Mouse (Mus musculus): ENCODE measurements at regions not wholly inside any gene's neighbourhood (a gene's known extent, or its start where the extent isn't known, plus 50 kb on each side); places are given as distances from the start of the nearest gene placed in this dataset.

DNA sequence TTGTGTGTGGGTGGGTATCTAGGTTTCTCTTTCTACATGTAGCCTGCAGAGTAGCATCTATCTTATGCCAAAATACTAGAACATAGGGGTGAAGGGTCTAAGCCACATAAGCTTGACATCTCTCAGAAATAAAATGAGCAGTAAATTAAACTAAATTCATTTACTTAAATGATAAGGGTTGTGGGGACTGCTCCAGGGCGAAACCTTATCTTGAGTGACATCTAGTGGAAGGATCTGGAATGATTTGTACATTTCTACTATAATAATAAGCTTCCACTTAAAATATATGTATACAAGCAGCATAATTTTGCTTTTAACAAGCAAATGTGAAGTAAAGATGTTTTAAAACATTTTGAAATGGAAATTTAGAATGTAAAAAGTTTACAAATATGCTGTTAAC is 271.4 kb downstream of the Vgll3 start:
- Histone ChIP-seq H3K4me2 (replicated peaks; ENCODE audit: low read depth) (no peak overlapping the region), H3K4me1 (replicated peaks; ENCODE audit: control insufficient read depth, insufficient read depth, low read length) (no peaks in the 10 kb centered on the region), H3K4me3 (ENCODE audit: low read depth, low read length) (no peak overlapping the region), H3K9ac (ENCODE audit: low read depth, low read length) (no peak overlapping the region), H3K9me3 (ENCODE audit: control insufficient read depth) (no peaks in the 10 kb centered on the region), H3K27me3 (replicated peaks; ENCODE audit: control insufficient read depth, insufficient read depth, low read length) (no peaks in the 10 kb centered on the region), H3K36me3 (ENCODE audit: control insufficient read depth, insufficient read depth) (no peaks in the 10 kb centered on the region), H3K27ac (ENCODE audit: low read depth, low read length) (no peak overlapping the region)
- TF ChIP-seq CTCF (IDR thresholded peaks at IDR 0.05; ENCODE audit: low read depth), result peak; percentile 64
- no peak for ATAC-seq
- 10% methylated on average over 1 of the region's 1 CpGs for WGBS

DNA sequence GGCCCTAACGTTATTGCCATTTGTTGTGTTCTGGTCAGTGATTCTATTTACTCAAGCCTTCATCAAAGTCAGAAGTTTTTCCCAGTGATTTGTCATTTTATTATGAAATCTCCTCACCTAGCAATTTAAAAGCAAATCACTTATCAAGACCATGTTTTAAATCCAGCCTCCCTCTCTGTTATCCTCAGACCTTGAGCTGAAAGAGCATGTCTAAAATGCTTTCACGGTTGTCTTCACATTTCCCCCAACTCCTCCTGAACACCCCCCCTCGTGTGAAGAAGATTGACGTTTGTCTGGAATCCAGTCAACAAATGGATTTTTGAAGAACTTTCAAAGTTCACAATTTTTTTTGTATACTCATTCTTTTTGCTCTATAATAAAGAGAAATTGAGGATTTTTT is 277.7 kb downstream of the Vgll3 start:
- no peak overlapping the region for H3K4me3 ChIP-seq (ENCODE audit: low read depth, low read length)
- TF ChIP-seq CTCF (IDR thresholded peaks at IDR 0.05; ENCODE audit: low read depth), result no peak
- 71% methylated on average over 4 of the region's 4 CpGs for WGBS
- H3K27ac ChIP-seq (ENCODE audit: low read depth, low read length), result no peak overlapping the region
- H3K4me1 ChIP-seq (replicated peaks; ENCODE audit: control insufficient read depth, insufficient read depth, low read length), result no peaks in the 10 kb centered on the region
- H3K4me2 ChIP-seq (replicated peaks; ENCODE audit: low read depth), result no peak overlapping the region
- no peak overlapping the region for H3K9ac ChIP-seq (ENCODE audit: low read depth, low read length)
- no peaks in the 10 kb centered on the region for H3K27me3 ChIP-seq (replicated peaks; ENCODE audit: control insufficient read depth, insufficient read depth, low read length)
- no peaks in the 10 kb centered on the region for H3K36me3 ChIP-seq (ENCODE audit: control insufficient read depth, insufficient read depth)
- ATAC-seq, result no peak
- H3K9me3 ChIP-seq (ENCODE audit: control insufficient read depth), result no peaks in the 10 kb centered on the region

DNA sequence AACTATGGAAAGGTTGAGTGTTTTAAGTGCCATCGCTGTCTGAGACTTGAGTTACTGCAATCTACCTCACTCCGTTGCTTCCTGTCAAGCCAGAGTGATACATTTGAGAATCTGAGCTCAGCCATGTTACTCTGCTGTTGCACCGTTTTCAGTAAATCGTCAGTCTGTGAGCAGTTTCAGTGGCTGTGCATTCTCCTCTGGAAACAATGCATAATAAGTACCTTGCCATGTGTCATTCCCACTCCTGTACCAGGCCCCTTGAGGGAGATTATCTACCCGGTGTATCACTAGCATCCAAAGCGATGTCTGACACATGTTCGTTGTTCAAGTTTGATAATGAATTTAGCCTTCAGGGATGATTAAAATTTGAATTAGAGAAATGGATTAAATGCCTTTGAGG is 280.6 kb downstream of the Vgll3 start:
- no peak for TF ChIP-seq CTCF (IDR thresholded peaks at IDR 0.05; ENCODE audit: low read depth)

DNA sequence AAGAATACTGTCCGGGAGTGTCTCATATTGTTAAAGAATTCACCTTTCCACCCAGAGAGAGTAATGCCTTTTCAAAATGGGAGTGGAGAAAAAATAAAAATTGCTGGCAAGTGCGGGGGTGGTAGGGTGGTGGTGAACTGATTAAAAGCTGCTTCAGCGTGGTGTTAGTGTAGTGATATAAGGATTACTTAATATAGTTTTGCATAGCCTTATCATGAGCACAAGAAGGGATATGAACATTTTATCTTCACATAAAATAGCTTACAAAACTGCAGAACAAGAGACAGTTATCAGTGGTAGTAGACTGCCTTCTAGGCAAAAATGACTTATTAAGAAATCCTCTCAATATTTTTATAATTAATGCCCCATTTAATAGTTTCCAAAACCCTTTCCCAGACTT is 302.9 kb downstream of the Vgll3 start:
- H3K27me3 ChIP-seq (replicated peaks; ENCODE audit: control insufficient read depth, insufficient read depth, low read length), result no peaks in the 10 kb centered on the region
- WGBS, result 85% methylated on average over 3 of the region's 3 CpGs
- no peaks in the 10 kb centered on the region for H3K4me1 ChIP-seq (replicated peaks; ENCODE audit: control insufficient read depth, insufficient read depth, low read length)
- ATAC-seq, result no peak
- no peak overlapping the region for H3K9ac ChIP-seq (ENCODE audit: low read depth, low read length)
- no peaks in the 10 kb centered on the region for H3K9me3 ChIP-seq (ENCODE audit: control insufficient read depth)
- no peak overlapping the region for H3K4me2 ChIP-seq (replicated peaks; ENCODE audit: low read depth)
- TF ChIP-seq CTCF (IDR thresholded peaks at IDR 0.05; ENCODE audit: low read depth), result no peak
- no peak overlapping the region for H3K27ac ChIP-seq (ENCODE audit: low read depth, low read length)
- H3K4me3 ChIP-seq (ENCODE audit: low read depth, low read length), result no peak overlapping the region
- no peaks in the 10 kb centered on the region for H3K36me3 ChIP-seq (ENCODE audit: control insufficient read depth, insufficient read depth)

More for the DNA sequence above, 280.6 kb downstream of the Vgll3 start:
- no peak overlapping the region for H3K4me3 ChIP-seq (ENCODE audit: low read depth, low read length)
- no peak overlapping the region for H3K4me2 ChIP-seq (replicated peaks; ENCODE audit: low read depth)
- no peak overlapping the region for H3K27ac ChIP-seq (ENCODE audit: low read depth, low read length)
- H3K27me3 ChIP-seq (replicated peaks; ENCODE audit: control insufficient read depth, insufficient read depth, low read length), result no peaks in the 10 kb centered on the region
- WGBS, result 81% methylated on average over 7 of the region's 7 CpGs
- H3K9me3 ChIP-seq (ENCODE audit: control insufficient read depth), result no peaks in the 10 kb centered on the region
- H3K4me1 ChIP-seq (replicated peaks; ENCODE audit: control insufficient read depth, insufficient read depth, low read length), result no peaks in the 10 kb centered on the region
- ATAC-seq, result no peak
- no peak overlapping the region for H3K9ac ChIP-seq (ENCODE audit: low read depth, low read length)
- H3K36me3 ChIP-seq (ENCODE audit: control insufficient read depth, insufficient read depth), result no peaks in the 10 kb centered on the region

DNA sequence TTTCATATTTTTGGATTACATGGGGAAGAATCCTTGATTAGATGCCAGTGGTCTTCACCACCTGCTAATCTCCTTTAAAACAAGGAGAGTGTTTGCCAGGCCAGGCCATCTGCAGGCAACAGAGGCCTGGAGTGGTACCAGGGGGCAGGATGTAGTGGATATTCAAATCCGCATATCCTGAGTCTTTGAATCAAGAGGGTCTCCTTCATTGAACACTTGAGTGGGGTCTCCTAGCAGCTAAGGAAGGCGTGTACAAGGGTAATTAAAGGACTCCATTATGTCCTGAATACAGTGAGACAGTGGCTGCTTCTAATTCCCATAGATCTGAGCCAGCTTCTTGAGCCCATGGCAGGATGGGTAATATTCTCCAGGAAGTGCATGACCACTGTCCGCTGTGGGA is 322.7 kb downstream of the Vgll3 start:
- Histone ChIP-seq H3K9me3 (ENCODE audit: control insufficient read depth) (no peaks in the 10 kb centered on the region), H3K27ac (ENCODE audit: low read depth, low read length) (no peak overlapping the region), H3K27me3 (replicated peaks; ENCODE audit: control insufficient read depth, insufficient read depth, low read length) (no peaks in the 10 kb centered on the region), H3K36me3 (ENCODE audit: control insufficient read depth, insufficient read depth) (no peaks in the 10 kb centered on the region), H3K9ac (ENCODE audit: low read depth, low read length) (no peak overlapping the region), H3K4me1 (replicated peaks; ENCODE audit: control insufficient read depth, insufficient read depth, low read length) (no peaks in the 10 kb centered on the region), H3K4me2 (replicated peaks; ENCODE audit: low read depth) (no peak overlapping the region), H3K4me3 (ENCODE audit: low read depth, low read length) (no peak overlapping the region)
- no peak for TF ChIP-seq CTCF (IDR thresholded peaks at IDR 0.05; ENCODE audit: low read depth)
- ATAC-seq, result no peak
- WGBS, result 81% methylated on average over 3 of the region's 3 CpGs

DNA sequence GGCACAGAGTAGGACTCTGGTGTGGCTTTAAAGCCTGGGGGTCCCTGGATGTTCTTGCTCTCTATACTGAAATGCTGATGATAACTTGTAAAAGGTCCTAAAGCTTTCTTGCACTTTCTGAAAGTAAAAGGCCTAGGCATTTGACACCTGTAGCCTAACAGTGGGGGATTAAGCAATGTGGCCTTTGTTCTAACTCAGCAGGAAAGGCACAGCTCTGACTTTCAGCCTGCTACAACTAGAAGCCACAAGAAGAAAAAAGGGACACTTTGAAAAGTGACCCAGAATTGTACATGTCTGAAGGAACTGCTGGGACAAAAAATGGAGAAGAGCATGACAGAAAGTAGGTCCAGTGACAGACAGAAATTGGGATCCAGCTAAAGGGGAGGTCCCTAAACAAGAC is 329.7 kb downstream of the Vgll3 start:
- no peak overlapping the region for H3K27ac ChIP-seq (ENCODE audit: low read depth, low read length)
- no peak for TF ChIP-seq CTCF (IDR thresholded peaks at IDR 0.05; ENCODE audit: low read depth)
- no peak overlapping the region for H3K4me2 ChIP-seq (replicated peaks; ENCODE audit: low read depth)
- H3K36me3 ChIP-seq (ENCODE audit: control insufficient read depth, insufficient read depth), result no peaks in the 10 kb centered on the region
- no peak overlapping the region for H3K4me3 ChIP-seq (ENCODE audit: low read depth, low read length)
- H3K4me1 ChIP-seq (replicated peaks; ENCODE audit: control insufficient read depth, insufficient read depth, low read length), result no peaks in the 10 kb centered on the region
- no peaks in the 10 kb centered on the region for H3K9me3 ChIP-seq (ENCODE audit: control insufficient read depth)
- ATAC-seq, result no peak
- H3K9ac ChIP-seq (ENCODE audit: low read depth, low read length), result no peak overlapping the region
- H3K27me3 ChIP-seq (replicated peaks; ENCODE audit: control insufficient read depth, insufficient read depth, low read length), result no peaks in the 10 kb centered on the region

DNA sequence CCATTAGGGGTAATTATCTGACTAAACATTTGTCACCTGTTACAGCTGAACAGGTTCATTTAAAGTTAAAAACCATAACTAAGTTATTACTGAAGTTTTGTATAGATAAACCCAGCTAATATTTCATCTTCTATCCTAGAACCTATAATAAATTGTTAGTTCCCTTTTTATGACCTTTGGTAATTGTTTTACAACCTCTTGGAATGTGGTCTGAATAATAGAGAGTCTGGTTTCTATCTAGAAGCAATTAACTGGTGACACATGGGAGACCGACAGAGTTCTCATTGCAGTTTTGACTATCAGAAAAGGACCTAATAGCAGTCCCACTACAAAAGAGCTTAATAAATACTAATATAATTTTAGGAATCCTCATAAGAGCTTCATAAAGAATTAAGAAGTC is 330.2 kb downstream of the Vgll3 start:
- TF ChIP-seq CTCF (IDR thresholded peaks at IDR 0.05; ENCODE audit: low read depth), result no peak
- no peaks in the 10 kb centered on the region for H3K36me3 ChIP-seq (ENCODE audit: control insufficient read depth, insufficient read depth)
- no peak overlapping the region for H3K4me2 ChIP-seq (replicated peaks; ENCODE audit: low read depth)
- H3K9ac ChIP-seq (ENCODE audit: low read depth, low read length), result no peak overlapping the region
- no peaks in the 10 kb centered on the region for H3K4me1 ChIP-seq (replicated peaks; ENCODE audit: control insufficient read depth, insufficient read depth, low read length)
- 7% methylated on average over 1 of the region's 1 CpGs for WGBS
- no peaks in the 10 kb centered on the region for H3K27me3 ChIP-seq (replicated peaks; ENCODE audit: control insufficient read depth, insufficient read depth, low read length)
- H3K9me3 ChIP-seq (ENCODE audit: control insufficient read depth), result no peaks in the 10 kb centered on the region
- H3K4me3 ChIP-seq (ENCODE audit: low read depth, low read length), result no peak overlapping the region
- H3K27ac ChIP-seq (ENCODE audit: low read depth, low read length), result no peak overlapping the region
- no peak for ATAC-seq

Data from intestine, postnatal 0 days (tissue).